Mouse (Mus musculus) CH12F3 (cell line): ENCODE measurements around the gene Sept9.

Source experiments
- in situ Hi-C: fragments of 300-500 bp; cut with MboI; formaldehyde crosslinking; loops from 2 replicates; pipeline ENCODE4 v1.14.3; 2020; ENCODE audit warnings: low sequenced_read_pairs

Gene Sept9

DNA sequence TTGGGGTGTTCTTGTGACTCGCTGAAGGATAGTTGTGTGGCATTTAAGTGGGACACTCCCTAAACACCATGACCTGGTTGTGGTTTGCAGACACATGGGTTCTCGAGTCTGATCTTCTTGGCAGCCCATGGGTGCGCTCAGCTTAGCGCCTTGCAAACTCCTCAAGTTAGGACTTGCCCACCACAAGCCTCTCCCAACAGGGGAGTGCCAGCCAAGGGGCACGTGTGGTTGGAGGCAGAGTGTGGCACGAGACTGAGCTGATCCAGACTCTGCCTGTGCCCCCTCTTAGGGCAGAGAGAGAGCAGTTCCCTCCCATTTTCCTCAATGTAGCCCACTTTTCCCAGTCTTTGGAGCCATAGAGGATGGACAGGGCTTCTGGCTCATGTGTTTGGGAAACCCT lies 18.6 kb downstream of the Sept9 start:
- in situ Hi-C loops: no loop called here

- in situ Hi-C loops: no loop called here
Measured at GRCm38 (mm10) chr11:117218498-117218897, 19.0 kb downstream of the Sept9 start.

DNA sequence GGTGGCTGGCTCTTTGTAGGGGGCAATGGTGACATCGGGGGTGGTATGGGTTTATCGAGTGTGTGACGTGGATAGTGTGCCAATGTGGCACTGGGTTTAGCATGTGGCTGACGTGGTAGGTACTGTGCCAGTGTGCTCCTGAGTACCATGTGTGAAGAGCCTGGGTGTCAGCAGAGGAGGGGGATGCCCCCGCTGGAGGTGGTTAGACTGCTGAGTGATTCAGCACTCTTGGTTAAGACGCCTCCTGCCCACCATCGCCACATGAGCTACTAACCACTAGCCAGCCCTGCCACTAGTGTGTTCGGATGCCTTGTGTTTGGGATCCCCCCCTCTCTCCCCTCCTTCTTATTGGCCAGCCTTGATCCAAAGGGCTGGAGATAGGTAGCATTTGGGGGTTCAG lies 21.3 kb downstream of the Sept9 start:
- in situ Hi-C loops: no loop called here

DNA sequence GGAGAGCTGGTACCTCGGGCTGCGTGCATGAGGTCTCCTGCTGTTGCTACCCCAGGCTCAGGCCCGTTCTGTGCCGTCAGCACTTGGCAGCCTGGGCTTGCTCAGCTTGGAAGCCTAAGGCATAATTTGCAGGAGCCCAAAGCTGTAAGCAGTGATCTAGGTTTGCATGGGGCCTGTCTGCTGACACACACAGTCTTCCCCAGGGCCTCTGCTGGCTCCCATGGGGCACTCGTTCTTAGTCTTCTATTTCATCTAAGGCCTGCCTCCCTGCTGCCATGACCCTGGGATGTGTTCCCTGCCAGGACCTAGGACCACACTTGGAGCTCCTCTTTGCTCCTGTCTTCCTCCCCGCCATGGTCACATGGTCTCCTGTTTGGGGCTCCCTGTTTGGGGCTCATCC lies 21.7 kb downstream of the Sept9 start:
- in situ Hi-C loops: no loop called here

- in situ Hi-C loops: no loop called here
Measured at GRCm38 (mm10) chr11:117222899-117223298, 23.4 kb downstream of the Sept9 start.

GRCm38 (mm10) chr11:117224804-117225203 lies 25.3 kb downstream of the Sept9 start:
- in situ Hi-C loops: no loop called here

- in situ Hi-C loops: no loop called here
Measured at GRCm38 (mm10) chr11:117225531-117226213, 26.2 kb downstream of the Sept9 start.

DNA sequence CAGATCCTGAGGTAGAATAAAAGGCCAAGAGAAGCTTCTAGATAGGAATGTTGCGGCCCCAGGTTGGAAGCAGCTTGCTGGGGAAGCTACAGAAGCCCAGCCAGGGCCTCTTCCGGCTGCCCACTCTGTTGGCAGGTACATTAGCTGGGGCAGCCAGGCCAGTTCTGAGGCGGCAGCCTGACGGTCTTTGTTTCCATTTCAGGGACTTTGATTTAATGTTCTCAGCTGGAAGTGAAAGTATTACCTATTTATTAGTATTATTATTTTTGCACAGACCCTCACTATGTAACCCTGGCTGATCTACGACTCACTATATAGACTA lies 26.7 kb downstream of the Sept9 start:
- in situ Hi-C loops: no loop called here

DNA sequence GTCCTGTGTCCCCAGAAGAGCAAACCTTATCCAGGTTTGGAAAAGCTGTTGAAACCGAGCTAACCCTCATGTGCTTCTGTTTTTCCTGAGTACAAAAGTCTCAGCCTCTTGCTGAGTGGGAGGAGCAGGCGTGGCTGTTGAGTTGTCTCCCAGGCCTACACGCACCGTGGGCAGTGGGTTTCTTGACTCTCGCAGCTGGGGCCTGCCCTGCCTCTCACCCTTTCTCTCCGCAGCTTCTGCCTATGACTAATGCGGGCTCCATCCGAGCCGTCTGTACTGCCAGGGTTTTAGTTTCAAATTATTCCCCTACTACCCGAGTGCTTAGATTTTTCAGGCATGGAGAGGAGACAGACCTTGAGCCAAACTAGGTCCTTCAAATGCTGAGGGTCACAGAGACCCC lies 28.7 kb downstream of the Sept9 start:
- in situ Hi-C loops: no loop called here

- in situ Hi-C loops: loop anchor here (5.0 kb wide), 1 partner anchor 126 kb away; no protein-coding TSS in a partner anchor
Measured at GRCm38 (mm10) chr11:117231551-117231950, 32.1 kb downstream of the Sept9 start.

DNA sequence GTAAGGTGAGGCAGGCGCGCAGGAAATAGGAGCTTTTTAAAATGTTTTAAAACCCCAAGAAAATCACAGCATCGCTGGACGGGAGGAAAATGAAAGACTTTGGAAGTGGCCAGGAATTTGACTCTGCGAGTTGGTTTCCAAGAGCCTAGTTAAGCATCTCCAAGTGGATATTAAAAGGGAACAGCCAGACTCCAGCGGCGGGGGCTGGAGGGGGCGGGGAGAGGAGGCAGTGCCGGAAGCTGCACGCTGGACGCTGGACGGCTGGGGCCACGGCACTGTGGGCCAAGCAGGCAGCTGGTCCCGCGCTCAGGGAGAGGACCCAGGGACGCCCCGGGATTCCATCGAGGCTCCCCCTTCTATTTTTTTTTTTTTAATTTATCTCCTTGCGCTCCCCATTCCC lies 32.6 kb downstream of the Sept9 start:
- in situ Hi-C loops: loop anchor here (5.0 kb wide), 1 partner anchor 125 kb away; no protein-coding TSS in a partner anchor

DNA sequence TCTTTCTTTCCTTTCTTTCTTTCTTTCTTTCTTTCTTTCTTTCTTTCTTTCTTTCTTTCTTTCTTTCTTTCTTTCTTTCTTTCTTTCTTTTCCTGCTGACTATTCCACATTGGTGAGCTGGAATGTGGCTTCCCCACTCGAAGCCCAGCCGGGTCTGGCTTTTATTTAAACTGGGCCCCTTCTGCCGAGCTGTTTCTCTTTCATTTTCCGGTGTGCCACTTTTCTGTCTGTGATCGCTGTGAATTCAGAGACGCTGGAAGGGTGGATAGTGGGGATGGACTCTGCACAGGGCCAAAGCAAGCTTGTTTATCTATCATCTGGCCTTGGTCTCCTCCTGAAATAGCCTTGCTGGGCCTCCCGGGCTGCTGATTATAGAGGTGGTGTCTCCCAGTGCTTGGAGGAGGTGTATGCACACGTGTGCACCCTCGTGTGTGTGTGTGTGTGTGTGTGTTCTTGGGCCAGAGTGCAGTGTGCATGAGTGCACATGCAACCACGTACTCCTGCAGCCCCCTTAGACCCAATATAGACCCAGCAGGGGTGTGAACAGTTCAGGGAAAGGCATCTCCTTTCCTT lies 33.5 kb downstream of the Sept9 start:
- in situ Hi-C loops: loop anchor here (5.0 kb wide), 1 partner anchor 124 kb away; no protein-coding TSS in a partner anchor

DNA sequence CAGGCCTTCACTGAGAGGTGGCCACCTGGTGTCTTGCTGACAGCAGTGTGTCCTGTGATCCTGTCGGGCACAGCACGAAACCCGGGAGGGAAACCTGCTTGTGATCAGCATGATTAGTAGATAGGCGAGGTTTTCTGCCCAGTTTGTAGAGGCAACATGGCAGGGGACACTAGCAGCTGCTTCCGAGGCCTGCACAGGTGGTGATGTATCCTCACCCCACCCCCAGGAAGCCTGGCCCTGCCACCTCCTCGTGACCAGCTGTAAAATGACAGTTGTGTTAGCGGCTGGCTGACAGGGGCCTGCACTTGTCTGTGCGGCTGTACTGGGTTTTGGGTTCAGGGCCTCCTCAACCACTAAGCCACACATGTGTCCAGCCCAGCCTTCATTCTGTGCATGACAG lies 34.4 kb downstream of the Sept9 start:
- in situ Hi-C loops: loop anchor here (5.0 kb wide), 1 partner anchor 123 kb away; no protein-coding TSS in a partner anchor

- in situ Hi-C loops: no loop called here
Measured at GRCm38 (mm10) chr11:117235086-117235897, 35.8 kb downstream of the Sept9 start.

GRCm38 (mm10) chr11:117235898-117236459 lies 36.5 kb downstream of the Sept9 start:
- in situ Hi-C loops: no loop called here

- in situ Hi-C loops: no loop called here
Measured at GRCm38 (mm10) chr11:117238169-117238568, 38.7 kb downstream of the Sept9 start.

- in situ Hi-C loops: no loop called here
Measured at GRCm38 (mm10) chr11:117239617-117240016, 40.2 kb downstream of the Sept9 start.

- in situ Hi-C loops: no loop called here
Measured at GRCm38 (mm10) chr11:117240322-117240721, 40.9 kb downstream of the Sept9 start.

- in situ Hi-C loops: no loop called here
Measured at GRCm38 (mm10) chr11:117240861-117241738, 41.6 kb downstream of the Sept9 start.

DNA sequence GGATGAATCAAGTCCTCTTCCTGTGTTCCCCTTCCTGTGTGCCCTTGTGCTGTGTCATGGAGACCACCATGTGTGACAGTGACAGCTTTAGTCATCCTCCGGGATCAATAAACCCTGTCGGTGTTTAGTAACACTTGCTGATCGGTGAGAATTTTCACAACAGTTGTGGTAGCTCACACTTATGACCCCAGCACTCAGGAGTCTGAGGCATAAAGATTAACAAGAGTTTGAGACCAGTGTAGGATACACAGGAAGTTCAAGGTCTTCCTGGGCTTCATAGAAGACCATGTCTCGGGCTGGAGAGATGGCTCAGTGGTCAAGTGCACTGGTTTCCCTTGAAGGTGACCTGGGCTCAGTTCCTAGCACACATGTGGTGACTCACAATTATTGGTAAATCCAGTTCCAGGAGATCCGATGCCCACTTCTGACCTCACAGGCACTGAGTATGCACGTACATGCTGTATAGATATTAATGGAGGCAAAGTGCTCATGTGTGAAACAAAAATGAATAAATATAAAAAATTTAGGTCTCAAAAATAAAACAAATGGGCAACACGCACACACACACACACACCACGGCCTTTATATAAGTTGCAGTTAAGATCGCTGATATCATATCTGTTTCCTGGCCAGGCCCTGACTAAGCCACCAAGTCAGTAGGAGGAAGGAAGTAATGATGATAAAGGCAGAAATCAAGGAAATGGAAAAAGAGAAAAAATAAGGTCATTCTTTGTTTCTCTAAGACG lies 43.1 kb downstream of the Sept9 start:
- in situ Hi-C loops: no loop called here
